Mouse (Mus musculus): ENCODE results near the gene Tbc1d24. TPM values are rescaled to one million over a fixed set of nuclear protein-coding genes. Genes with fewer than 3 reads are reported as not detected.

Tbc1d24 gene
- total and polyA plus RNA-seq, 2 experiments from 2014 or later: 22.8 to 145 TPM

DNA sequence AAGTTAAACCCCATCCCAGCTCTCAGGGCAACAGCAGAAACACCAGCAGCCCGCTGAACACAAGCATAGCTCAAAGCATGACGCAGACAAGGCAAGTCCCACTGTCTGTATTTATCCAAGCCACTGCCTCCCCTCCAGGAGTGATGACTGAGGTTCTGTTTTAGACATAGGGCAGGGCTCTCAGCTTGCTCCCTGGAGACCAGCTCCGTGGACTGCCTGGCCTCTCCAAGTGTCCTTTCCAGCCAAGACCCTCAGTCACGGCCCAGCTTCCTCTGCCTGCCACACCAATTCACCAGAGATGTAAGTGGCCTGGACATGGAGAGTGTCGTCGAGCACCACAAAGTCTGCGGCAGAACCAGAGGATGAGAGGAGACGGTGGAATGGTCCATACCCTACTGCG is 49.6 kb downstream of the Tbc1d24 start:
- H3K4me1 ChIP-seq (ENCODE audit: insufficient read depth, low read length): peaks cover 6% of the 10 kb centered on the region
- no peaks in the 10 kb centered on the region for H3K9me3 ChIP-seq (ENCODE audit: low read length)
- no peaks in the 10 kb centered on the region for H3K27me3 ChIP-seq (ENCODE audit: insufficient read depth, low read length)
- no peak overlapping the region for H3K9ac ChIP-seq (replicated peaks; ENCODE audit: low read length)
- no peak for ATAC-seq
- no peaks in the 10 kb centered on the region; the same call in 1 of the 2 replicates for H3K36me3 ChIP-seq (ENCODE audit: insufficient read depth, low read length)
- no peak for DNase-seq (ENCODE audit: low spot score)
- TF ChIP-seq CTCF (IDR thresholded peaks at IDR 0.05; ENCODE audit: low read depth): no peak
- H3K27ac ChIP-seq: no peak overlapping the region
- no peak overlapping the region for H3K4me3 ChIP-seq (ENCODE audit: low read length)
- H3K4me2 ChIP-seq (ENCODE audit: low read depth, low read length): no peak overlapping the region
- WGBS: 87% methylated on average over 9 of the region's 9 CpGs

DNA sequence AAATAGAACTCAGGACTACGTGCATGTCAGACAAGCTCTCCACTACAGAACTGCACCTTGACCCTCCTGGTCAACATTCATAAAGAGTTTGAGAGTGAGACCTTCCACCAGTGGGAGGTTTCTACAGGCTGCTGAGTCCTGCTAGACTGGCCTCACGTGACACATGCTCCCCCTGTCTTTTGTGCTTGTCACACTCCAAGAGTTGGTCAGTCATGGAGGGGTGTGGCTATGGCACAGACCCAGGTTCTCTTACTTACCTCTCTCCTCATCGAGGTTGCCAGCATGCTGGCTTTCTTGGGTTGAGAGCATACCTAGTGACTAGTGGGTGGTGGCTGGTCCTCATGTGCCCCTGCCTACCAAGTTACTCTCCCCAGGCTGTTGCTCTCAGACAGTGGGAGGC is 50.9 kb downstream of the Tbc1d24 start:
- TF ChIP-seq CTCF (IDR thresholded peaks at IDR 0.05; ENCODE audit: low read depth): no peak
- Histone ChIP-seq H3K4me2 (ENCODE audit: low read depth, low read length) (no peak overlapping the region), H3K4me3 (ENCODE audit: low read length) (no peak overlapping the region), H3K9ac (replicated peaks; ENCODE audit: low read length) (no peak overlapping the region), H3K36me3 (ENCODE audit: insufficient read depth, low read length) (no peaks in the 10 kb centered on the region; the same call in 1 of the 2 replicates), H3K27ac (no peak overlapping the region), H3K27me3 (ENCODE audit: insufficient read depth, low read length) (no peaks in the 10 kb centered on the region), H3K4me1 (ENCODE audit: insufficient read depth, low read length) (peaks cover 6% of the 10 kb centered on the region), H3K9me3 (ENCODE audit: low read length) (no peaks in the 10 kb centered on the region)
- 66% methylated on average over 3 of the region's 3 CpGs for WGBS
- DNase-seq (ENCODE audit: low spot score) (no peak), ATAC-seq (no peak)

DNA sequence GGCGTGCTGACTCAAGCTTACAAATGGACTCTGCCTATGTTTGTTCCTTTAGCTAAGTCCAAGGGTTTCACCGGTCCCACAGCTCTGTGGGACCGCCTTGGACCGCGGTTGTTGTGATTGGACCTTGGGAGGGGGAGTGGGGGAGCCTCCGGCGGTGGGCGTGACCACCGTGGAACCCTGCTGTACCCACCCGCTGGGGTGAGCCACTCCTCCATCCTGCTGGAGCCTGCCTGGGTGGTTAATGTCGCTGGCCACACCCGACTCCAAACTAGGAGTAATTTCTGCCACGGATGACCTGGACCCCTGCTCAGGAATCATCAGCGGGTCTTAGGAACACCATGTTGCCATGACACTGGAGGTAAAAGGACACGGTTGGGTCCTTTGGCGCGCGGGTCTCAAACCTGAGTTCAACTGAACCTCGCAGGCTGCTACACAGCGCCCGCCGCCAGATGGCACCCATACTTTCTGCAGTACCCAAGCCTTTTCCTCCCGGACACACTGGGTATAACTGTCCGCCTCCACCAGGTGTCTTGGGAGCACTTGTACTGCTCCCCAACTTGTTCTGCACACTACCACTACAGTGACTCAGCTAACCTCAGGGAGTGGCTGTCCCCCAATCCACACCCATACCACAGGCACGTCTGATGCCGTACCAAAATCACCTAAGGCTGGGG is 53.3 kb downstream of the Tbc1d24 start:
- TF ChIP-seq CTCF (IDR thresholded peaks at IDR 0.05; ENCODE audit: low read depth): peak; percentile 88
- H3K4me3 ChIP-seq (ENCODE audit: low read length): peak overlapping the region; percentile 29
- no peak overlapping the region for H3K27ac ChIP-seq
- H3K36me3 ChIP-seq (ENCODE audit: insufficient read depth, low read length): no peaks in the 10 kb centered on the region
- ATAC-seq (peak; percentile 90), DNase-seq (ENCODE audit: low spot score) (peak; percentile 83)
- peak overlapping the region; percentile 70 for H3K4me2 ChIP-seq (ENCODE audit: low read depth, low read length)
- H3K4me1 ChIP-seq (ENCODE audit: insufficient read depth, low read length): peaks cover 6% of the 10 kb centered on the region
- no peaks in the 10 kb centered on the region for H3K9me3 ChIP-seq (ENCODE audit: low read length)
- WGBS: 1% methylated on average over 26 of the region's 26 CpGs
- H3K9ac ChIP-seq (replicated peaks; ENCODE audit: low read length): peak overlapping the region; percentile 48
- no peaks in the 10 kb centered on the region for H3K27me3 ChIP-seq (ENCODE audit: insufficient read depth, low read length)

DNA sequence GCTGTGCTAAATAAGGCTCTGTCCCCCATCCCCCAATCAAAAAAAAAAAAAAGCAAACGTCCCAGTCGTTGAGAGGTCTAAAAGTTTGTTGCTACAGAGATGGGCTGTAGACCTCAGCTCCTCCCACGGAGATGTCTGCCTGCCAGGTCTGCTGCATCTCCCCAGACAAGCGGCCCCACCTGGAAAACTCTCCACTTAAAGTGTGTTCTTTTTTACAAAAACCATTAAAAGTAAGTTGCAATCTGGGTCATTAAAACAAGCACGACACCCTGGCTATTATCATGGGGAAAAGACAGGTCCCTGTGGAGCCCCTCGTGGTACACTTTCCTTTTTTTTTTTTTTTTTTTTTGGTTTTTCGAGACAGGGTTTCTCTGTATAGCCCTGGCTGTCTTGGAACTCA is 54.0 kb downstream of the Tbc1d24 start:
- H3K27me3 ChIP-seq (ENCODE audit: insufficient read depth, low read length): no peaks in the 10 kb centered on the region
- H3K27ac ChIP-seq: no peak overlapping the region
- TF ChIP-seq CTCF (IDR thresholded peaks at IDR 0.05; ENCODE audit: low read depth): no peak
- peaks cover 6% of the 10 kb centered on the region for H3K4me1 ChIP-seq (ENCODE audit: insufficient read depth, low read length)
- H3K9ac ChIP-seq (replicated peaks; ENCODE audit: low read length): no peak overlapping the region; the same call in 1 of the 2 replicates
- 14% methylated on average over 7 of the region's 7 CpGs for WGBS
- H3K9me3 ChIP-seq (ENCODE audit: low read length): no peaks in the 10 kb centered on the region
- H3K4me2 ChIP-seq (ENCODE audit: low read depth, low read length): peak overlapping the region; percentile 70
- no peaks in the 10 kb centered on the region for H3K36me3 ChIP-seq (ENCODE audit: insufficient read depth, low read length)
- H3K4me3 ChIP-seq (ENCODE audit: low read length): peak overlapping the region; percentile 29
- DNase-seq (ENCODE audit: low spot score) (no peak), ATAC-seq (no peak)

DNA sequence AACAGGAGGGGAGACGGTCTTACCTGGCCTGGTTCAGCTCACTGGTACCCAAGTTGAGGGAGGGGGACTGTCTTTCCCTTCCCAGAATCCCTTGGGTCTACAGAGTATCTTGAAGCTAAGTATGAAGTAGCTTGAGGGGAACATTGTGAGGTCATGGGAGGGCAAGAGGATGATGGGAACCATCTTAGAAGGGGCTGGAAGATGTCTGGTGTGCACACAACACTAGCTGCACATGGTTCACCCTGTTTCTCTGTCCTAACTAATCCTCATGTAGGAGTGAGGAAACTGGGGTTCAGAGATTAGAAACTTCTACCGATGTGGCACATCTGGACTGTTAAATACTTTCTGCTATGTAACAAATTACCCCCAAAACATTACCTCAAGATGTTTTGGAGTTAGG is 54.5 kb downstream of the Tbc1d24 start, which contains the start of gene Pdpk1:
TSS of gene Pdpk1 (minus strand) at position 101 of the 400 bp plus-strand sequence.
- H3K27ac ChIP-seq: no peak within 1 kb of the TSS
- DNase-seq (ENCODE audit: low spot score) (no peak), ATAC-seq (no peak)
- no peak for TF ChIP-seq CTCF (IDR thresholded peaks at IDR 0.05; ENCODE audit: low read depth)
- peaks cover 6% of the 10 kb centered on the region for H3K4me1 ChIP-seq (ENCODE audit: insufficient read depth, low read length)
- H3K27me3 ChIP-seq (ENCODE audit: insufficient read depth, low read length): no peaks in the 10 kb centered on the region
- H3K4me2 ChIP-seq (ENCODE audit: low read depth, low read length): peak within 1 kb of the TSS; percentile 70
- H3K4me3 ChIP-seq (ENCODE audit: low read length): peak within 1 kb of the TSS; percentile 29
- H3K36me3 ChIP-seq (ENCODE audit: insufficient read depth, low read length): no peaks in the 10 kb centered on the region
- no peaks in the 10 kb centered on the region for H3K9me3 ChIP-seq (ENCODE audit: low read length)
- H3K9ac ChIP-seq (replicated peaks; ENCODE audit: low read length): peak within 1 kb of the TSS; percentile 48; the same call in 1 of the 2 replicates
- 85% methylated on average over 2 of the region's 2 CpGs for WGBS

DNA sequence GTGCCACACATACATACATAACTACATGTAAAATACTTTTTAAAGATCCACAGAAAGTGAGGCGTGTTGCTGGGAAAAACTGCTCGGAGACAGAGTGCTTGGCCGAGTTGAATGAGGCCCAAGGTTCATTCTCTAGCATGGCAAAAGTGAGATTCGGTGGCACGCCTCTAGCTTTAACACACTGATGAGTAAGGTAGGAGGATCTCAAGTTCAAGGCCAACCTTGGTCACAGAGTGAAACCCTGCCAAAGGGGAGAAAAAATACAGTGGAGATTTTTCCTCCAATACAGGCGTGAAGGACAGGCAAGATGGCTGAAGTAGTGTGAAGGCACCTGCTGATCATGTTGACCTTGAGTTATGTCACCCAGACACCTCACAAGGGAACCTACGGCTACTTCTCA is 55.9 kb downstream of the Tbc1d24 start:
- Histone ChIP-seq H3K27ac (no peak overlapping the region), H3K9ac (replicated peaks; ENCODE audit: low read length) (no peak overlapping the region), H3K9me3 (ENCODE audit: low read length) (no peaks in the 10 kb centered on the region), H3K4me1 (ENCODE audit: insufficient read depth, low read length) (peaks cover 6% of the 10 kb centered on the region), H3K4me2 (ENCODE audit: low read depth, low read length) (no peak overlapping the region), H3K36me3 (ENCODE audit: insufficient read depth, low read length) (no peaks in the 10 kb centered on the region), H3K27me3 (ENCODE audit: insufficient read depth, low read length) (no peaks in the 10 kb centered on the region), H3K4me3 (ENCODE audit: low read length) (no peak overlapping the region)
- no peak for ATAC-seq
- TF ChIP-seq CTCF (IDR thresholded peaks at IDR 0.05; ENCODE audit: low read depth): no peak
- DNase-seq (ENCODE audit: low spot score): no peak
- WGBS: 83% methylated on average over 7 of the region's 7 CpGs

DNA sequence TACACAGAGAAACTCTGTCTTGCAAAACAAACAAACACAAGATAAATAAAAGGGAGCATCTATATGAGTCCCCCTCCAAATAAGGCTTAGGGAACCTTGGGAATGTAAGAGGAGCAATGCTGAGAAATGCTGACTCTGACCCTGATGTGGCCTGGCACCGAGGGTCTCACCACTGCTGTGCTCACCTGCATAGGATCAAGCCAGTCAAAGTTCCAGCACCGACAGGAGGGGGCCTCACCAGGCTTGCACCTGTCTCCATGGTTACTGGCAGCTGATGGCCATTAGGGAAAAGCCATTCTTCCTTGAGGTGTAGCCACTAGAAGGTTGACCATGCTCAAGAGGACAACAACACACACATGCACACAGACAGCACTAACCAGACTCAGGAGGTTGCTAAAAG is 62.5 kb downstream of the Tbc1d24 start:
- 43% methylated on average over 2 of the region's 2 CpGs for WGBS
- ATAC-seq: no peak

More for the DNA sequence above, 62.5 kb downstream of the Tbc1d24 start:
- H3K4me2 ChIP-seq (ENCODE audit: low read depth, low read length): no peak overlapping the region
- H3K9me3 ChIP-seq (ENCODE audit: low read length): no peaks in the 10 kb centered on the region
- H3K36me3 ChIP-seq (ENCODE audit: insufficient read depth, low read length): no peaks in the 10 kb centered on the region
- H3K4me3 ChIP-seq (ENCODE audit: low read length): no peak overlapping the region
- H3K4me1 ChIP-seq (ENCODE audit: insufficient read depth, low read length): peaks cover 8% of the 10 kb centered on the region; the same call in 1 of the 2 replicates
- H3K27me3 ChIP-seq (ENCODE audit: insufficient read depth, low read length): no peaks in the 10 kb centered on the region
- DNase-seq (ENCODE audit: low spot score): no peak
- TF ChIP-seq CTCF (IDR thresholded peaks at IDR 0.05; ENCODE audit: low read depth): no peak
- no peak overlapping the region for H3K27ac ChIP-seq
- H3K9ac ChIP-seq (replicated peaks; ENCODE audit: low read length): no peak overlapping the region

Measured in hindbrain, postnatal 0 days (tissue).